Mouse (Mus musculus) spleen, adult 12 weeks (tissue): ENCODE results near the gene Cldn34b4.

Experiments used
- DNase-seq: peaks from one replicate; pipeline ENCODE4 v3.0.0; 2022; ENCODE audit warnings: low spot score

Gene Cldn34b4

DNA sequence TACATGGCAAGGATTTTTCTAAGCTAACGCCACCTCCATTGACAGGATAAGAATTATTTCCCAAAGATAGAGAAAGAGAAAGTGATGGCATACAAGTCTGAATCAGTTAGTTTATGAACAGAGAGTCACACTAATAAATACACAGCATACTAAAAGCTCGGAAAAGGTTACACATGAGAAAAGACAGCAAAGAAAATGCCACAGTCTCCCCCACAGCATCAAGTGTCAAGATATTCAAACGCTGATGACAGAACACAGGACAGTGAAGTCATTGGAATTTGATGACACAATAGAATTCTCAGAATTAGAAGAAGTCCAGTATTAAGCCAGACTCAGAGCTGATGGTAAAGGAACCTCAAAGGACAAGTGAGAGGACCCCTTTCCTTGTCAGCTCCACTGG lies at the start of gene Cldn34b4:
Gene Cldn34b4, plus strand, starts transcription at position 301 of the 400 bp plus-strand sequence.
- no peak for DNase-seq
